24 mouse cellular contexts compared by ENCODE assay signal in the genomic region with DNA sequence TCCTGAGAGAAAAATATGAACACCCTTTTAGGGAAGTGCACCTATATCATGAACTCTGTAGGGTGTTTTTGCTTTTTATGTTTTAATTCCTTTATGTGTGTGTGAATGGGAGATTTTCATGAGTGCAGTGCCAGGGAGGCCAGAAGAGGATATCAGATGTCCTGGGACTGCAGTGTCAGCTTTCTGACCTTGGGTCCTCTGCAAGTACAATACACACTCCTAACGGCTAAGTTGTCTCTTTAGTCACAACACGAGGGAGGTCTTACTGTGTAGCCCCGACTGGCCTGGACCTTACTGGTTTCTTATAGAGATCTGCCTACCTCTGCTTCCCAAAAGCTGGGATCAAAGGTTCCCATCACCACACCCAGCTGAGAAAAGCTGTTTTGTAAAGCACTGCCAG. TPM values are rescaled to one million over a fixed set of nuclear protein-coding genes. Genes with fewer than 3 reads are reported as not detected.
DNase-seq lines count a peak whose midpoint lies in the region; ATAC-seq lines count a peak whose summit lies in the region.
"Had no signal": no experiment of that assay in that cellular context is flagged by ENCODE, and none has a peak within 500 bp of the region (broad histone marks: within the 10 kb centered on the region; RNA-seq: fewer than 3 reads in every experiment).

No protein-coding gene starts in this region.

- no peak overlapping the region for H3K9ac ChIP-seq in heart, embryonic 12.5 days
- H3K9ac ChIP-seq in kidney, embryonic 15.5 days: no peak overlapping the region
- no peak overlapping the region for H3K9ac ChIP-seq in midbrain, embryonic 11.5 days (ENCODE audit: low read length)
- no peak overlapping the region for H3K9ac ChIP-seq in midbrain, embryonic 13.5 days (replicated peaks)
- H3K9ac ChIP-seq: heart, embryonic 15.5 days; hindbrain, embryonic 13.5 days; intestine, embryonic 15.5 days had no signal

- no peak for DNase-seq in heart, adult 18-20 months
- DNase-seq in kidney, adult 18-20 months: no peak
- peak; percentile 80 for DNase-seq in midbrain, embryonic 11.5 days (ENCODE audit: low spot score, missing footprints)
- DNase-seq: adrenal gland, adult 2 months; adrenal gland, postnatal 14 days; cerebellum, adult 11 months; cerebellum, adult 8-10 months; cerebellum, postnatal 10 days; cerebellum, postnatal 36 days; embryo, embryonic 11 days; gastrocnemius, postnatal 10 days; heart, adult 11 months; heart, postnatal 10 days; heart, postnatal 36 days had no signal

- H3K9me3 ChIP-seq in heart, embryonic 12.5 days (replicated peaks): peaks cover 3% of the 10 kb centered on the region; the same call in 1 of the 2 replicates
- H3K9me3 ChIP-seq in kidney, embryonic 15.5 days (replicated peaks): no peaks in the 10 kb centered on the region
- no peaks in the 10 kb centered on the region for H3K9me3 ChIP-seq in midbrain, embryonic 11.5 days (ENCODE audit: control insufficient read depth, low read length)
- no peaks in the 10 kb centered on the region for H3K9me3 ChIP-seq in midbrain, embryonic 13.5 days
- H3K9me3 ChIP-seq: heart, embryonic 15.5 days; hindbrain, embryonic 10.5 days; hindbrain, embryonic 13.5 days; intestine, embryonic 15.5 days had no signal

- H3K4me1 ChIP-seq in heart, embryonic 12.5 days (replicated peaks): peaks cover 17% of the 10 kb centered on the region; the same call in 1 of the 2 replicates
- H3K4me1 ChIP-seq in kidney, embryonic 15.5 days: peaks cover 18% of the 10 kb centered on the region
- H3K4me1 ChIP-seq in midbrain, embryonic 11.5 days (ENCODE audit: control insufficient read depth, insufficient read depth, low read length): no peaks in the 10 kb centered on the region
- no peaks in the 10 kb centered on the region for H3K4me1 ChIP-seq in midbrain, embryonic 13.5 days (replicated peaks)
- H3K4me1 ChIP-seq: hindbrain, embryonic 13.5 days; intestine, embryonic 15.5 days had no signal

- WGBS in heart, embryonic 12.5 days: 33% methylated on average over 3 of the region's 3 CpGs
- 8% methylated on average over 3 of the region's 3 CpGs for WGBS in kidney, embryonic 15.5 days
- 60% methylated on average over 3 of the region's 3 CpGs for WGBS in midbrain, embryonic 11.5 days
- WGBS in midbrain, embryonic 13.5 days: 86% methylated on average over 3 of the region's 3 CpGs

- ATAC-seq in heart, embryonic 12.5 days (ENCODE audit: insufficient number of reproducible peaks, low FRiP score): no peak
- ATAC-seq in kidney, embryonic 15.5 days (replicated peaks; ENCODE audit: low FRiP score): no peak
- no peak for ATAC-seq in midbrain, embryonic 11.5 days (ENCODE audit: low FRiP score)
- ATAC-seq in midbrain, embryonic 13.5 days: no peak
- ATAC-seq: CD4-positive, CD25-positive, alpha-beta regulatory T cell, adult 4 months; forebrain, embryonic 14.5 days; hindbrain, embryonic 16.5 days; intestine, embryonic 15.5 days had no signal

- peaks cover 87% of the 10 kb centered on the region for H3K27me3 ChIP-seq in heart, embryonic 12.5 days (replicated peaks)
- H3K27me3 ChIP-seq in kidney, embryonic 15.5 days: no peaks in the 10 kb centered on the region
- H3K27me3 ChIP-seq in midbrain, embryonic 11.5 days (ENCODE audit: control insufficient read depth, insufficient read depth, low read length): no peaks in the 10 kb centered on the region
- no peaks in the 10 kb centered on the region for H3K27me3 ChIP-seq in midbrain, embryonic 13.5 days
- H3K27me3 ChIP-seq: intestine, embryonic 15.5 days had no signal

- 0 out of 2 replicates have a peak overlapping the region, but pooled peaks have one; percentile 2 for H3K27ac ChIP-seq in heart, embryonic 12.5 days (ENCODE audit: poor library complexity, severe bottlenecking)
- 0 out of 2 replicates have a peak overlapping the region, but pooled peaks have one; percentile 22 for H3K27ac ChIP-seq in kidney, embryonic 15.5 days
- no peak overlapping the region for H3K27ac ChIP-seq in midbrain, embryonic 11.5 days (ENCODE audit: low read depth, low read length)
- no peak overlapping the region for H3K27ac ChIP-seq in midbrain, embryonic 13.5 days
- H3K27ac ChIP-seq: heart, embryonic 15.5 days; hindbrain, embryonic 13.5 days; intestine, embryonic 15.5 days had no signal

- H3K4me2 ChIP-seq in heart, embryonic 12.5 days: no peak overlapping the region
- H3K4me2 ChIP-seq in kidney, embryonic 15.5 days: no peak overlapping the region
- no peak overlapping the region for H3K4me2 ChIP-seq in midbrain, embryonic 11.5 days
- H3K4me2 ChIP-seq in midbrain, embryonic 13.5 days (replicated peaks): no peak overlapping the region
- H3K4me2 ChIP-seq: heart, embryonic 15.5 days; hindbrain, embryonic 13.5 days; intestine, embryonic 15.5 days had no signal

- no peak overlapping the region for H3K4me3 ChIP-seq in heart, embryonic 12.5 days
- no peak overlapping the region for H3K4me3 ChIP-seq in kidney, embryonic 15.5 days (replicated peaks)
- no peak overlapping the region for H3K4me3 ChIP-seq in midbrain, embryonic 11.5 days (ENCODE audit: low read depth, low read length)
- H3K4me3 ChIP-seq in midbrain, embryonic 13.5 days (replicated peaks): no peak overlapping the region
- H3K4me3 ChIP-seq: heart, embryonic 15.5 days; hindbrain, embryonic 10.5 days; hindbrain, embryonic 13.5 days; intestine, embryonic 15.5 days had no signal

- H3K36me3 ChIP-seq in heart, embryonic 12.5 days: no peaks in the 10 kb centered on the region
- H3K36me3 ChIP-seq in kidney, embryonic 15.5 days: no peaks in the 10 kb centered on the region
- no peaks in the 10 kb centered on the region for H3K36me3 ChIP-seq in midbrain, embryonic 11.5 days (ENCODE audit: control insufficient read depth, insufficient read depth, low read length)
- H3K36me3 ChIP-seq in midbrain, embryonic 13.5 days: no peaks in the 10 kb centered on the region
- H3K36me3 ChIP-seq: heart, embryonic 15.5 days; hindbrain, embryonic 10.5 days; hindbrain, embryonic 13.5 days; intestine, embryonic 15.5 days had no signal

RNA-seq across cellular contexts. Expression of gene Lsm3, which starts 37.0 kb away (rescaled TPM):
- 178 and 181 TPM in 2 replicates for polyA plus RNA-seq in heart, embryonic 12.5 days (2016; fragmentation: Nextera tagmentation; extraction: Ambion mirVana)
- total RNA-seq in heart, adult 18-20 months (2021): 10 to 100 TPM; 52.7 to 68.0 TPM
- 280 and 313 TPM in 2 replicates for polyA plus RNA-seq in kidney, embryonic 15.5 days (2015; fragmentation: Nextera tagmentation; extraction: Ambion mirVana)
- polyA plus RNA-seq in midbrain, embryonic 11.5 days (2014; fragmentation: Nextera tagmentation; extraction: Ambion mirVana): 285 and 305 TPM in 2 replicates
- 199 and 201 TPM in 2 replicates for polyA plus RNA-seq in midbrain, embryonic 13.5 days (2015; fragmentation: Nextera tagmentation; extraction: Ambion mirVana)

RNA-seq across cellular contexts. Expression of gene Xpc, which starts 37.0 kb away (rescaled TPM):
- 13.4 and 14.4 TPM in 2 replicates for polyA plus RNA-seq in heart, embryonic 12.5 days (2016; fragmentation: Nextera tagmentation; extraction: Ambion mirVana)
- total RNA-seq in heart, adult 18-20 months (2021): 10 to 100 TPM; 10.0 TPM
- polyA plus RNA-seq in kidney, embryonic 15.5 days (2015; fragmentation: Nextera tagmentation; extraction: Ambion mirVana): 25.1 and 25.5 TPM in 2 replicates
- polyA plus RNA-seq in midbrain, embryonic 11.5 days (2014; fragmentation: Nextera tagmentation; extraction: Ambion mirVana): 21.6 and 23.2 TPM in 2 replicates
- 22.9 and 23.9 TPM in 2 replicates for polyA plus RNA-seq in midbrain, embryonic 13.5 days (2015; fragmentation: Nextera tagmentation; extraction: Ambion mirVana)

Comparison
In these comparisons a context has a peak if more than half of its experiments do, and no peak if none do; other contexts are left out.
1. H3K27ac ChIP-seq: peak in heart, embryonic 12.5 days (single experiment) and kidney, embryonic 15.5 days (single experiment); none in midbrain, embryonic 11.5 days (single experiment) and midbrain, embryonic 13.5 days (single experiment).